Mouse (Mus musculus): Measurements from ENCODE around the gene Mtf1.

DNA sequence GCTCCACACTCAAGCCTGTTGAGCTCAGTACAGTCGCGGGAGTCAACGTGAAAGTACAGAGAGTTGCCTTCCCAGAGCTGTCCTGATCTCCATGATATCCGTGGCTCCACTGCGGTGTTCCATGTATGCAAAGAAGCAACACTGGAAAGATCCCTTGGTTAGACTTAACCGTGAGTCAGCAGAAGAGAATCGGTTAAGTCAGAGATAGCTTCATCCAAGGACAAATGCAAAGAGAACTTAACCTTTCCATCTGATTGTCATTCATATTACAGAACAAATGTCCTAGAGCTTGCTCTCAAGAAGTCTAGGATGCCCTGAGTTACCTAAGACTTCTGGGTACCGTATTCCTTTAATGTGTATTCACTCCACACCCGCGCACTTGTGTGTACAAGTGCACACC is 30.9 kb downstream of the Mtf1 start:
- TF ChIP-seq CTCF (IDR thresholded peaks at IDR 0.05; ENCODE audit: low read depth) (no peak), EP300 (IDR thresholded peaks at IDR 0.05; ENCODE audit: low read depth) (no peak)

Measured in liver, postnatal 0 days (tissue).